Mouse (Mus musculus) urinary bladder, postnatal 36 days (tissue): ENCODE measurements around the gene Plcg2.

ENCODE experiments used
- DNase-seq, 2 experiments: peaks; one replicate each; pipeline ENCODE4 v3.0.0; 2022; ENCODE audit warnings: low spot score in 2 of 2, mixed read lengths in 1 of 2

Gene Plcg2

DNA sequence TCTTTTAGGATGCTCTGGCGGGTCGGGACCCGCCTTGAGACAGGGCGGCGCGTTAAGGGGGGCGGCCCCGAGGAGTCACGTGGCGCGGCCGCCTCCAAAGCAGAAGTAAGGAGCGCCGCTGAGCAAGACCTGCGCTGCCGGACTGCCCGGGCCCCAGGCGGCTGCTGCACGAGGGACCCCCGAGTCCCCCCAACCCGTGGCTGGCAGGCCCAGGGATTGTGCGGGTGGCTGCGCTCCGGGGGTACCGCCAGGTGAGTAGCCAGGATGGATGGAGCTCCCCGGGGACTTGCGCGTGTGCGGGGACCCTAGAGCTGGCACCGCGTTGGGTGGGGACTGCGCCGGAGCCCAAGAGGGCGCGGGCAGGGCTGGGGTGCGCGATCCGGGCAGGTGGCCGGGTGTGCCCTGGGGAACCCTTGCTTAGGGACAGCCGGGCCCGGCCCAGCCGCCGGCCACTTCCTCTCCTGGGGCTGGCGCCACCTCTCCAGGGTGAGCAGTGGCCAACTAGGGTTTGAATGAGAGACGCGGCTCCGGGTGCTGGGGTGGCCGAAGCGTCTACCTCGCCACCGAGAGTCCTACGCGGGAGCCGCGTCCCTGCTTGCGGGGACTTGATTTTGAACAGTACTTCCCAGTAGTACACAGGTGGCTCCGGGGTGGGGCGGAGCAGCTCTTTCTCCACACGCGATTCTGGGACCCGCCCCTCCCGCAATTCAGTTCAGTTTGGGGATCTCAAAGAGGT is at the start of gene Plcg2:
Gene Plcg2 (plus strand): TSS at position 113 of the 736 bp plus-strand sequence.
- peak; percentile 20 to 33 for DNase-seq

DNA sequence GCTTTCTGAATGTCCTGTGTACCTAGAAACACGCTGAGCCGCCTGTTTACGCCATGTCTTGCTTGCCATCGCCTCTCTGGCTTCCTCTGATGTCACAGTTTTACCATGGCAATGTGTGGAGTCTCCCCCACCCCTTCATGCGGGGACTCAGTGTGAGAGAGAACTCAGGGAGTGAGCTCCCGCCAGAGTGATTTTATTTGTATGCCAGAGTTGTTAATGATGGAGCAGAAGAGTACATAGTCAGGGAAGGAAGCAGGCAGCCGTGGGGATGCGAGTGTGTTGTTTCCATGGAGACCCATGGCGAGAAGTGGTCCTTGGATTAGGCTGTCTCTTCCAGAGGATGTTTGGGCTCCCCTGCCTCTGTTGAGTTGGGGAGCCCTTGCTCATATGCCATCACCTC is 47.0 kb upstream of the Plcg2 start:
- DNase-seq, result no peak

GRCm38 (mm10) chr8:117453974-117454373 is 44.1 kb upstream of the Plcg2 start:
- DNase-seq, result no peak

DNA sequence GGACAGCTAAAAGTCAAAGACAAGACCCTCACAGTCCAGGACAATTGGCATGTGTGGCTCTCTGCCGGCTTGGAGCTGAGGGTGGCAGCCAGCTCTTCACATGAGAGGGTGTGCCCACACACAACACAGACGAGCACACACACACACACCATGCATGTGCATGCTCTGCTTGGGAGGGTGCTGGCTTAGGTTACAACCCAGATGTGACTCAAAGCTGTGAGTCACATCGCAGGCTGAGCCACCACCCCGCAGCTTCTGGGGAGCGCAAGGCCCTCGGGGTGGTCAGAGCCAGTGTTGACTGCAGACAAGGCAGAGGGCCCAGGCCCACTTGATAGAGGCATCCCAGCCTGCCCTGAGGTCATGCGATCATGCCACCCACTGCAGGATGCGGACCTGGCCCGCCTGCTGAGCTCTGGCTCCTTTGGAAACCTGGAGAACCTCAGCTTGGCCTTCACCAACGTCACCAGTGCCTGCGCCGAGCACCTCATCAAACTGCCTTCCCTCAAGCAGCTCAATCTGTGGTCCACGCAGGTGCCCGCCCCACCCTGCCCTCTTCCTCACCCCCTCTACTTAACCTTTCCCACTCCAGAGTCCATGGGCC is 43.5 kb upstream of the Plcg2 start:
- DNase-seq, result peak in 1 of 2 experiments; percentile 48

GRCm38 (mm10) chr8:117455701-117456100 is 42.4 kb upstream of the Plcg2 start:
- DNase-seq, result no peak

- DNase-seq, result no peak
Observed at GRCm38 (mm10) chr8:117458440-117458839, 39.7 kb upstream of the Plcg2 start.

- DNase-seq, result peak in 1 of 2 experiments; percentile 24
Observed at GRCm38 (mm10) chr8:117462701-117463284, 35.3 kb upstream of the Plcg2 start.

GRCm38 (mm10) chr8:117464525-117464924 is 33.6 kb upstream of the Plcg2 start:
- DNase-seq, result no peak

- DNase-seq, result peak in 1 of 2 experiments; percentile 41
Observed at GRCm38 (mm10) chr8:117465250-117465649, 32.8 kb upstream of the Plcg2 start.

GRCm38 (mm10) chr8:117467466-117467865 is 30.6 kb upstream of the Plcg2 start:
- DNase-seq, result no peak

DNA sequence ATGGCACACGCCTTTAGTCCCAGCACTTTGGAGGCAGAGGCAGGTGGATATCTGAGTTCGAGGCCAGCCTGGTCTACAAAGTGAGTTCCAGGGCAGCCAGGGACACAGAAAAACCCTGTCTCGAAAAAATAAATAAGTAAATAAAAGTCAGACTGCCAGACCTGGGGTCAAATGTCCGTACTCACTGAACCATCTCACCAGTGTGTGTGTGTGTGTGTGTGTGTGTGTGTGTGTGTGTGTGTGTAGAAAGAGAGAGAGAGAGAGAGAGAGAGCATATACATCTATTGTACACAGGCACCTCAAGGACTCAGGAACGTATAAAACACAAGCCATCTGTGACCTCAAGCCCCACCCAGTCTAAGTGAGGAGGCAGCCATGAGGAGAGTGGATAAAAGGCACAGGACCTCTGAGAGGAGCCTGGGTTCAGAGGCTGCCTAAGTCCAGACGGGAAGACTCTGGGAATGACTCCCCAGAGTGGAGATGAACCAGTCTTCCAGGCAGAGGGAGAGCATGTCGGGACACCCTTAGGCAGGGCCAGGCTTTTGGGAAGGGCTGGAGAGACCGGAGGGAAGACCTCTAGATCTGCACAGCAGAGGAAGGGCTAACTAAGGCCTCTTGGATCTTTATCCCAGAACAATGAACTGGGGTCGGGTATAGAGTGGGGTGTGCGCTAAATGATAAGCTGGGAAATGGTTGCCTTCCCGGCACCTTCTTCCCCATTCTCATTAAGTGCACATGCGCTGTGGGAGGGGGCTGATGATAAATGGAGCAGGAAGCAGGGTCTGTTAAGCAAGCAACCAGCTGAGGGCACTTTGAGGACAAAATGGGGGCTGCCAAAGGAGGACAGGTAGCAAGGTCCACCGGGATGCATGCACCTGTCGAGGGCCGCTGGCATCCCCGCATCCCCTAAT is 28.4 kb upstream of the Plcg2 start:
- DNase-seq, result no peak

DNA sequence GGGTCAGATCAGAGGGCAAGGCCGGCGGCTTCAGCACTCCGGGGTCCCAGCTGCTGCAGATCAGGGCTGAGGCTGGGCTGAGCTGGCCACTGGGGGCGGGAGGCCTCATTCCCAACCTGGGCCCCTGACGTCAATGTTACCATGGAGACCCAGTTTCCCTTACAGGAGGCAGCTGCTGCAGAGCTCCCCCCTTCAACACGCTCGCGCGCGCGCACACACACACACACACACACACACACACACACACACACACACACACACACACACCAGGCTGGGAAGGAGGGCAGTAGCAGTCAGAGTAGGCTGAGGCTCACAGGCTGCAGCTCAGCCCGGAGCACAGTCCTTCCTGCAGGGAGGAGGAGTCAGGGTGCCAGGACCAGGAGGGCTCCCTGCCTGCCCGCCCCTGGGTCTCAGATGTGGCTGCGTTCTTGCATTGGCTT is 27.7 kb upstream of the Plcg2 start:
- DNase-seq, result peak in 1 of 2 experiments; percentile 29

- peak; percentile 47 to 61 for DNase-seq
Observed at GRCm38 (mm10) chr8:117471174-117471573, 26.9 kb upstream of the Plcg2 start.

DNA sequence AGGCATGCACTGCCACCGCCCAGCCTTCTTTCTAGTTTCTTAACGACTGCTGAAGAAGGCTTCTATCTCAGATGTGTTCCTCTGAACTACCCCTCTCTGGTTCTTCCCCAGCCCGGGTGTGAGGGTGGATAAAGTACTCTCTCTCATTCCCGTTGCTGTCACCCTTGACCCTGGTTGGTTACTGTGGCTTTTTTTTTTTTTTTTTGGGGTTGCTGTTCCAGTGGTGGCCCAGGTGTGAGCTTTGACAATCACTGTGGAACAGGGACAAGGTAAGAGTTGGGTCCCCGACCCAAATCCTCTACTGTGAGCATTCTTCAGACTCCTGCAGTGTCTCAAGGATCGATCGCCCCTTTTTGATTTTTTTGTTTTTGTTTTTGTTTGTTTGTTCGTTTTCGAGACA is 26.4 kb upstream of the Plcg2 start:
- no peak for DNase-seq

GRCm38 (mm10) chr8:117472332-117472731 is 25.8 kb upstream of the Plcg2 start:
- no peak for DNase-seq

GRCm38 (mm10) chr8:117474944-117475343 is 23.1 kb upstream of the Plcg2 start:
- peak; percentile 91 to 92 for DNase-seq

DNA sequence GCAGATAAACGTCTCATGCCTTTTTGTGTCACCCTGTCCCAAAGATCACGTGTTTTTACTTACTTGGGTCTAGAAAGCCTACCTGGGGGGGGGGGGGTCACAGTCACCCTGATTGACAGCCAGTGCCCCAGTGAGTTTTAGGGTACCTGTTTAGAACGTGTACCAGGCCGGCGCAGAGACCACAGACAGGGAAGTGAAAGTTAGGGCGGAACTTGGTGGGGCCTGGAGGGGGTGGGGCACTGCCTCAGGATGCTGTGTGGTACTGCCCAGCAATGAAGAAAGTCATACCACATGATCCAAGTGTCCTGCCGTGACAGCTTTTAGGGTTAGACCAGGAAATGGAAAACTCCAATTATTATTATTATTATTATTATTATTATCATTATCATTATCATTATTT is 22.3 kb upstream of the Plcg2 start:
- DNase-seq, result no peak

DNA sequence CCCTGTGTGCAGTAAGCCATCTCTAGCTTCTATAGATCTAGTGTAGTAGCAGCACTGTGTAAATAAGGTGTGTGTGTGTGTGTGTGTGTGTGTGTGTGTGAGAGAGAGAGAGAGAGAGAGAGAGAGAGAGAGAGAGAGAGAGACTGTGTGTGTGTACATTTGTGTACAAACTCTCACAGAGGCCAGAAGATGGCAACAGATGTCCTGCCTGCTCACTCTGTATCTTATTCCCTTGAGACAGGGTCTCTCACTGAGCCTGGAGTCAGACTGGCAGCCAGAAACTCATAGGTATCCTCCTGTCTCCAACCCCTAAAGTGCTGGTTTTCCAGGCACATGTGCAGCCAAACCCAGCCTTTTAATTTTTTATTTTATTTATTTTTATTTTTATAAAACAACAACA is 20.0 kb upstream of the Plcg2 start:
- no peak for DNase-seq

- DNase-seq, result no peak
Observed at GRCm38 (mm10) chr8:117479996-117480395, 18.1 kb upstream of the Plcg2 start.

- no peak for DNase-seq
Observed at GRCm38 (mm10) chr8:117480516-117480915, 17.6 kb upstream of the Plcg2 start.

GRCm38 (mm10) chr8:117481830-117482229 is 16.3 kb upstream of the Plcg2 start:
- no peak for DNase-seq

DNA sequence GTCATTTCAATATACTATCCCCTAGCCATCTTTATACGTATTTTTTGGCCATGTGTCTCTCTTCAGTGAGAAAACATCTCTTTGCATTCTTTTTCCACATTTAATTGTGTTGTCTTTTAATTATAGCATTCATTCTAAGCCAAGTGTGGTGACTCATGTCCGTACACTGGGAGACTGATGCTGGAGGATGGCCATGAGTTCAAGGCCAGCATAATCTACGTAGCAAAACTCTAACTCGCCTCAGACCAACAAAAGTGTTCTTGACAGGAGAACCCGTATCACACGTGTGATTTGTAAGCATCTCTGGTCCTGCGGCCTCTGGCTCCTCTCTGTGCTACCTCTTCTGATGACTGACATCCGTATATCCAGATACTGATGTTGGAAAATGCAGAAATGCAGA is 13.4 kb upstream of the Plcg2 start:
- no peak for DNase-seq
